Mouse (Mus musculus) midbrain, postnatal 0 days (tissue): ENCODE results near the gene Ctcf. TPM values are rescaled to one million over a fixed set of nuclear protein-coding genes. Genes with fewer than 3 reads are reported as not detected.
A peak's percentile ranks its signal among the peaks of the same experiment; 100 is the strongest.

ENCODE experiments used
- ATAC-seq: fragments of 200-750 bp; cut with Nextera tagmentation; 2 replicates; pipeline ENCODE4 v1.8.0; 2017; ENCODE audit warnings: moderate number of reproducible peaks, mild to moderate bottlenecking, moderate TSS enrichment, moderate library complexity; ENCODE audit not compliant: low FRiP score
- DNase-seq: peaks from one replicate; pipeline ENCODE4 v3.0.0-alpha.2; 2015; ENCODE audit warnings: low spot score
- H3K27ac ChIP-seq: fragments of 300-500 bp; sonication (generic); 2 replicates; pipeline ENCODE4 v1.5.1; 2014; ENCODE audit warnings: low read depth, mild to moderate bottlenecking, low read length, mixed read lengths
- H3K27me3 ChIP-seq: fragments of 300-500 bp; sonication (generic); 2 replicates; pipeline ENCODE4 v1.6.1; 2014; ENCODE audit warnings: low read length, control low read depth, mixed read lengths; ENCODE audit not compliant: insufficient read depth
- H3K36me3 ChIP-seq: fragments of 300-500 bp; sonication (generic); 2 replicates; pipeline ENCODE4 v1.6.1; 2014; ENCODE audit warnings: low read length, control low read depth, mixed read lengths; ENCODE audit not compliant: insufficient read depth
- H3K4me1 ChIP-seq: fragments of 300-500 bp; sonication (generic); 2 replicates; pipeline ENCODE4 v1.6.1; 2014; ENCODE audit warnings: mild to moderate bottlenecking, control low read depth, antibody characterized with exemption, low read length, mixed read lengths; ENCODE audit not compliant: insufficient read depth
- H3K4me2 ChIP-seq: fragments of 300-500 bp; sonication (generic); 2 replicates; pipeline ENCODE4 v1.6.1; 2014; ENCODE audit warnings: low read depth, mild to moderate bottlenecking, low read length, mixed read lengths; ENCODE audit not compliant: poor library complexity, severe bottlenecking
- H3K4me3 ChIP-seq: fragments of 300-500 bp; sonication (generic); 2 replicates; pipeline ENCODE4 v1.5.1; 2014; ENCODE audit warnings: low read depth, mild to moderate bottlenecking, low read length, moderate library complexity
- H3K9ac ChIP-seq: fragments of 300-500 bp; sonication (generic); replicated peaks from 2 replicates; pipeline ENCODE4 v1.6.1; 2014; ENCODE audit warnings: mild to moderate bottlenecking, low read length, moderate library complexity, mixed read lengths; ENCODE audit not compliant: poor library complexity, severe bottlenecking
- H3K9me3 ChIP-seq: fragments of 300-500 bp; sonication (generic); 2 replicates; pipeline ENCODE4 v1.6.1; 2016; ENCODE audit warnings: low read length, control low read depth
- CTCF ChIP-seq: IDR thresholded peaks from 2 replicates; pipeline ENCODE4 v1.5.1; 2016; ENCODE audit warnings: antibody characterized with exemption, mild to moderate bottlenecking
- WGBS: fragments of 180-500 bp; shearing (Covaris S2); extraction: QIAGEN DNeasy Blood & Tissue Kit; methylation state at CpG from one replicate; pipeline ENCODE4 v1.1.7; 2014; 5-methylcytosine and 5-hydroxymethylcytosine counted together
- polyA plus RNA-seq: library from polyadenylated mRNA; unstranded; fragments of >200 nt; fragmentation: Nextera tagmentation; extraction: Ambion mirVana; gene quantifications from 2 replicates; pipeline ENCODE4 v1.2.1, GENCODE M21; 2015
- total RNA-seq: library from RNA; depleted of rRNA; stranded (reverse); fragments of >200 nt; gene quantifications from 2 replicates; pipeline ENCODE4 v1.2.3, GENCODE M21; 2014

Gene Ctcf
- total and polyA plus RNA-seq, 2 experiments from 2014 or later, result 40.2 to 81.9 TPM

DNA sequence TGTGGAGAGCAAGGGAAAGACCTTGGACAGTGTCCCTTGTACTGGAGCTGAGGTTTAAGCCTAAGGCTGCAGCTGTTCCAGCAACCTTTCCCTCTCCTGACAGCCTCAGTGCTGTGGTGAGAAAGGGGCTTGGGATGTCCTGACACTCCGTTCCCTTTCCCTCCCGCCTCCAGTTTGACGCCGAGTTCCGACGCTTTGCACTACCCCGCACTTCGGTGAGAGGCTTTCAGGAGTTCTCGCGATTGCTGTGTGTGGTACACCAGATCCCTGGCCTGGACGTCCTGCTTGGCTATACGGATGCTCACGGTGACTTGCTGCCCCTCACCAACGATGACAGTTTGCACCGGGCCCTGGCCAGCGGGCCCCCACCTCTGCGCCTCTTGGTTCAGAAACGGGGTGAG, 65.6 kb downstream of the Ctcf start:
- 36% methylated on average over 18 of the region's 18 CpGs for WGBS
- Histone ChIP-seq H3K4me3 (peak overlapping the region; percentile 67), H3K9me3 (no peaks in the 10 kb centered on the region), H3K27me3 (no peaks in the 10 kb centered on the region), H3K4me1 (peaks cover 11% of the 10 kb centered on the region), H3K4me2 (peak overlapping the region; percentile 96), H3K9ac (peak overlapping the region; percentile 65), H3K27ac (peak overlapping the region; percentile 86), H3K36me3 (peaks cover 34% of the 10 kb centered on the region)
- TF ChIP-seq CTCF, result no peak
- ATAC-seq (peak; percentile 8), DNase-seq (peak; percentile 19)

DNA sequence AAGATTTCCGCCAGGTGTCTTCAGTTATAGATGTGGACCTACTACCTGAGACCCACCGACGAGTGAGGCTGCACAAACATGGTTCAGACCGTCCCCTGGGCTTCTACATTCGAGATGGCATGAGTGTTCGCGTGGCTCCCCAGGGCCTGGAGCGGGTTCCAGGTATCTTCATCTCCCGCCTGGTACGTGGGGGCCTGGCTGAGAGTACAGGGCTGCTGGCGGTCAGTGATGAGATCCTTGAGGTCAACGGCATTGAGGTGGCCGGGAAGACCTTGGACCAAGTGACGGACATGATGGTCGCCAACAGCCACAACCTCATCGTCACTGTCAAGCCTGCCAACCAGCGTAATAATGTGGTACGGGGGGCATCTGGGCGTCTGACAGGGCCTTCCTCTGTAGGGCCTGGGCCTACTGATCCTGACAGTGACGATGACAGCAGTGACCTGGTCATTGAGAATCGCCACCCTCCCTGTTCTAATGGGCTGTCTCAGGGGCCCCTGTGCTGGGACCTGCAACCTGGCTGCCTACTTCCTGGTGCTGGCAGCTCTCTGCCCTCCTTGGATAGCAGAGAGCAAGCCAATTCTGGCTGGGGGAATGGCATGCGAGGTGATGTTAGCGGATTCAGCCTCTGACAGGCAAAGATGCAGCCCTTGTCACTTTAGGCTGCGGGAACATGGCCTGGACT, 66.5 kb downstream of the Ctcf start:
- TF ChIP-seq CTCF, result no peak
- ATAC-seq, result no peak
- Histone ChIP-seq H3K9me3 (no peaks in the 10 kb centered on the region), H3K4me2 (no peak overlapping the region), H3K4me1 (peaks cover 14% of the 10 kb centered on the region), H3K36me3 (peaks cover 26% of the 10 kb centered on the region), H3K9ac (0 out of 2 replicates have a peak overlapping the region, but pooled peaks have one; percentile 65), H3K4me3 (no peak overlapping the region; the same call in 1 of the 2 replicates), H3K27ac (no peak overlapping the region), H3K27me3 (no peaks in the 10 kb centered on the region)
- DNase-seq, result no peak
- WGBS, result 94% methylated on average over 24 of the region's 24 CpGs

- no peak for ATAC-seq
- H3K9me3 ChIP-seq, result no peaks in the 10 kb centered on the region
- TF ChIP-seq CTCF, result no peak
- H3K36me3 ChIP-seq, result peaks cover 17% of the 10 kb centered on the region; the same call in 1 of the 2 replicates
- H3K4me1 ChIP-seq, result peaks cover 14% of the 10 kb centered on the region
- H3K9ac ChIP-seq, result no peak overlapping the region
- no peak overlapping the region for H3K4me3 ChIP-seq
- DNase-seq, result no peak
- H3K4me2 ChIP-seq, result no peak overlapping the region
- no peaks in the 10 kb centered on the region for H3K27me3 ChIP-seq
- 92% methylated on average over 34 of the region's 34 CpGs for WGBS
- H3K27ac ChIP-seq, result no peak overlapping the region
These were observed 67.9 kb downstream of the Ctcf start for GRCm38 (mm10) chr8:105704146-105704812.

DNA sequence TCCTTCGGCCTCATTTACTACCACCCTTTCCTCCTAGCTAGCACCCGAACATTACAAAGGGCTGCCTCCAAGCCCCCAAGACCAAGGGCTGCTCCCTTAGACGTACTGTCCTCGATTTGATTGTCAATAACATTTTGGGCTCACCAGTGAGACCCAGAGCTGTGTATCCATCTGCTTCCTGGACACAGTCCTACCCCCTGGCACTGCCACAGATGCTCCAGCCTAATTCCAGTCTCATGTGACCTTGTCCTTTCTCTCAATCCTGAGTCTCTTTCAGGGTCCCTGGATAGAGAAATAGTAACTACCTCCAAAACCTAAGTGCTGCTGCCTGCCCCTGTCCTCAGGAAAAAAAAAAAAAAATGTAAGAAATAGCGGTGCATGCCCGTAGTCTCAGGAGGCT, 68.6 kb downstream of the Ctcf start:
- DNase-seq, result peak; percentile 27
- Histone ChIP-seq H3K4me3 (no peak overlapping the region), H3K9ac (no peak overlapping the region), H3K27me3 (no peaks in the 10 kb centered on the region), H3K4me1 (peaks cover 11% of the 10 kb centered on the region), H3K27ac (no peak overlapping the region), H3K36me3 (peaks cover 15% of the 10 kb centered on the region; the same call in 1 of the 2 replicates), H3K9me3 (no peaks in the 10 kb centered on the region), H3K4me2 (no peak overlapping the region)
- 93% methylated on average over 6 of the region's 6 CpGs for WGBS
- TF ChIP-seq CTCF, result no peak
- ATAC-seq, result no peak

- H3K36me3 ChIP-seq, result peaks cover 15% of the 10 kb centered on the region; the same call in 1 of the 2 replicates
- no peaks in the 10 kb centered on the region for H3K9me3 ChIP-seq
- no peak overlapping the region for H3K4me3 ChIP-seq
- H3K9ac ChIP-seq, result no peak overlapping the region
- peaks cover 8% of the 10 kb centered on the region for H3K4me1 ChIP-seq
- ATAC-seq (no peak), DNase-seq (no peak)
- no peak overlapping the region for H3K27ac ChIP-seq
- 76% methylated on average over 12 of the region's 12 CpGs for WGBS
- H3K27me3 ChIP-seq, result no peaks in the 10 kb centered on the region
- no peak for TF ChIP-seq CTCF
- H3K4me2 ChIP-seq, result no peak overlapping the region
These were observed 70.1 kb downstream of the Ctcf start for GRCm38 (mm10) chr8:105706426-105706825.
